Mouse (Mus musculus) heart, postnatal 0 days (tissue): Measurements from ENCODE around the gene Fgfr2. TPM values are rescaled to one million over a fixed set of nuclear protein-coding genes. Genes with fewer than 3 reads are reported as not detected.
"Not testable (repeated sequence)": the region's sequence is repeated elsewhere in the genome, so short reads cannot be mapped to it uniquely, and the experiment has no call there.

Experiments used
- ATAC-seq: fragments of 200-750 bp; cut with Nextera tagmentation; 2 replicates; pipeline ENCODE4 v1.8.0; 2017; ENCODE audit warnings: low read depth, moderate number of reproducible peaks, moderate library complexity; ENCODE audit not compliant: insufficient read depth
- DNase-seq: peaks from one replicate; pipeline ENCODE4 v3.0.0-alpha.2; 2016; ENCODE audit warnings: low spot score
- H3K27ac ChIP-seq: fragments of 300-500 bp; sonication (generic); 2 replicates; pipeline ENCODE4 v1.5.1; 2014; ENCODE audit warnings: low read depth, mild to moderate bottlenecking
- H3K27me3 ChIP-seq: fragments of 300-500 bp; sonication (generic); 2 replicates; pipeline ENCODE4 v1.6.1; 2014; ENCODE audit warnings: low read length, mixed read lengths; ENCODE audit not compliant: control insufficient read depth, insufficient read depth
- H3K36me3 ChIP-seq: fragments of 300-500 bp; sonication (generic); replicated peaks from 2 replicates; pipeline ENCODE4 v1.6.1; 2014; ENCODE audit warnings: low read length, mixed read lengths; ENCODE audit not compliant: control insufficient read depth, insufficient read depth
- H3K4me1 ChIP-seq: fragments of 300-500 bp; sonication (generic); 2 replicates; pipeline ENCODE4 v1.6.1; 2014; ENCODE audit warnings: antibody characterized with exemption; ENCODE audit not compliant: control insufficient read depth, insufficient read depth
- H3K4me2 ChIP-seq: fragments of 300-500 bp; sonication (generic); 2 replicates; pipeline ENCODE4 v1.6.1; 2014; ENCODE audit warnings: low read depth, mild to moderate bottlenecking, low read length, moderate library complexity
- H3K4me3 ChIP-seq: fragments of 300-500 bp; sonication (generic); 2 replicates; pipeline ENCODE4 v1.5.1; 2014; ENCODE audit warnings: low read depth, low read length
- H3K9ac ChIP-seq: fragments of 300-500 bp; sonication (generic); replicated peaks from 2 replicates; pipeline ENCODE4 v1.6.1; 2014; ENCODE audit warnings: low read depth, low read length, mixed read lengths
- H3K9me3 ChIP-seq: fragments of 300-500 bp; sonication (generic); replicated peaks from 2 replicates; pipeline ENCODE4 v1.6.1; 2016; ENCODE audit warnings: low read length; ENCODE audit not compliant: control insufficient read depth
- CTCF ChIP-seq: IDR thresholded peaks from 2 replicates; pipeline ENCODE4 v1.5.1; 2016; ENCODE audit warnings: antibody characterized with exemption, control low read depth, low read depth
- EP300 ChIP-seq: IDR thresholded peaks from 2 replicates; pipeline ENCODE4 v1.6.1; 2016; ENCODE audit warnings: antibody characterized with exemption, low read depth
- WGBS: fragments of 180-500 bp; shearing (Covaris S2); extraction: QIAGEN DNeasy Blood & Tissue Kit; methylation state at CpG from one replicate; pipeline ENCODE4 v1.1.7; 2014; 5-methylcytosine and 5-hydroxymethylcytosine counted together
- polyA plus RNA-seq: library from polyadenylated mRNA; unstranded; fragments of >200 nt; fragmentation: Nextera tagmentation; extraction: Ambion mirVana; gene quantifications from 2 replicates; pipeline ENCODE4 v1.2.1, GENCODE M21; 2015
- total RNA-seq: library from RNA; depleted of rRNA; stranded (reverse); fragments of >200 nt; gene quantifications from 2 replicates; pipeline ENCODE4 v1.2.3, GENCODE M21; 2014; ENCODE audit warnings: low replicate concordance

Gene Fgfr2
- total and polyA plus RNA-seq, 2 experiments from 2014 or later: 3.8 to 11.5 TPM

DNA sequence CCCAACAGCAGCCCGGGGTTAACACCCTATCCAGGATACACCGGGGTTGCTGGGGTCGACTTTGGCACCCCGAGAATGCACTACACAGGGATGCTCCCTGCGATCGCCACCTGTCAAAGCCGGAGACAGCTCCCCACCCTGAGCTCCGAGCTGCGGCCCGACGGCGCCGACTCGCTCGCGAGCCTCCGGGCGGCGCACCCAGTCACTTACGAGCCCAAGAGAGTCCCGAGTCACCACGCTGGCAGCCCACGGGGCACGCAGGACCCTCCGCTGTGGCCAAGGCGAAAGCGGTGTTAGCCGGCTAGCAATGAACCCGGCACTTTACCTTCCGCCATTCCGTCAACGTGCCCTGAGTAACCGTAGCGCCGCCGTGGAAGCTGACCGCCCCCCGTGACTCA lies 1713.2 kb downstream of the Fgfr2 start:
- DNase-seq (no peak), ATAC-seq (peak; percentile 50)
- Histone ChIP-seq H3K27me3 (no peaks in the 10 kb centered on the region), H3K9me3 (no peaks in the 10 kb centered on the region), H3K27ac (peak overlapping the region; percentile 88), H3K36me3 (no peaks in the 10 kb centered on the region), H3K4me1 (peaks cover 14% of the 10 kb centered on the region), H3K4me2 (peak overlapping the region; percentile 90), H3K4me3 (peak overlapping the region; percentile 96), H3K9ac (peak overlapping the region; percentile 98)
- under 1% methylated on average over 38 of the region's 38 CpGs for WGBS
- no peak for TF ChIP-seq EP300
- no peak for TF ChIP-seq CTCF

DNA sequence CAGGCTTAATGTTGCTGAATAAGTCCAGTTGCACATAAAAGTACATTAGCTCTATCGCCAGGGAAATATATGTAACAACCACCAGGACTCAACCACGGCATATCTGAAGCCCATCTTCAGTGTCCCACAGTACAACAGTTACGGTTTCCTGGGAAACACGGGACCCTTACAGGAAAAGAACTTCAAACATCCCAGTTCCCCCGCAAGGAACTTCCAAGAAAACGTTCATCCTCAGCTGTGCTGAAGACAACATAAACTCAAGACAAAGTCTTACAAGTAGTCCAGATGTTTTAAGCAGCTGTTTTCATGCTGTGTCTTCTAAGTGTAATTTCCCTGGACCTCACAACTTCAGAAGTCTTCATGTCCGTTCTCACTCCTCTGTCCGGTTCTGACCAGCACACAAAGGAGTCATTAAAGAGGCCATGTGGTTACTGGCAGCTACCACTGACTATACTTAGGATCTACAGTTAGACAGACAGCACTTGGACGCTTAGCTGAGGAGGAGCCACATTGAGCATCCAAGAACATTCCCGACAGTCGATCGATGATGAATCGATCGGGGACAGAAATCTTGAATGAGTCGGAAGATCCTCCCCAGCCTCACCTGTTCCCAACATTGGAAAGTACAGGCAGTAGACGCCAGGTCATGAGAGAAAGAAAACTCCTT lies 1713.7 kb downstream of the Fgfr2 start:
- Histone ChIP-seq H3K36me3 (no peaks in the 10 kb centered on the region), H3K4me2 (peak overlapping the region; percentile 90), H3K9me3 (no peaks in the 10 kb centered on the region), H3K27ac (peak overlapping the region; percentile 88; the same call in 1 of the 2 replicates), H3K27me3 (no peaks in the 10 kb centered on the region), H3K9ac (peak overlapping the region; percentile 98), H3K4me3 (peak overlapping the region; percentile 96), H3K4me1 (peaks cover 14% of the 10 kb centered on the region)
- TF ChIP-seq CTCF (no peak), EP300 (no peak)
- 9% methylated on average over 16 of the region's 16 CpGs for WGBS
- ATAC-seq: no peak
- DNase-seq: no peak

DNA sequence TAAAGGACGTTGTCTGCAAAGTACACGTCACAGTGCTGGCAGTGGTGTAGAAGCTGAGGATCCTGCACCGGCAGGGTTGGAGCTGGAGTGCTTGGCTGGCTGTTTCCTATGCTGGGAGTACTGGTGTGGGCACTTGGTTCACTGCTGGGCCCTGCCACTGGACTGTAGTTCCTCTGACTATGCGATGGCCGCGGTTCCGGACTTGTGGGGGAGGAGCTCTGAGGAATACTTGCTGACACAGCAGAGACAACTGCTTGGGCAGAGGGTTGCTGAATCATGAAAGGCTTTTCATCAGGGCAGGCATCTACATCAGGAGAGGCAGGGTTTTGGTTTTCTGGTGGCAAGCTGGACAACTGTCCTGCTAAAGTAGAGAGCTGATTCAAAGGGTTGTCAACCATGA lies 1731.4 kb downstream of the Fgfr2 start:
- peaks cover 37% of the 10 kb centered on the region for H3K36me3 ChIP-seq

GRCm38 (mm10) chr7:131371880-131372651 lies 1751.1 kb downstream of the Fgfr2 start:
- no peak for ATAC-seq
- Histone ChIP-seq H3K4me2 (peak overlapping the region; percentile 91), H3K36me3 (peaks cover 5% of the 10 kb centered on the region; the same call in 1 of the 2 replicates), H3K4me1 (peaks cover 9% of the 10 kb centered on the region), H3K9me3 (no peaks in the 10 kb centered on the region), H3K9ac (peak overlapping the region; percentile 88), H3K27ac (peak overlapping the region; percentile 99), H3K27me3 (no peaks in the 10 kb centered on the region), H3K4me3 (peak overlapping the region; percentile 82)
- 68% methylated on average over 9 of the region's 9 CpGs for WGBS
- TF ChIP-seq CTCF (no peak), EP300 (no peak)
- DNase-seq: no peak

More for the DNA sequence above, 1731.4 kb downstream of the Fgfr2 start:
- not testable (repeated sequence) for H3K4me2 ChIP-seq, H3K4me3 ChIP-seq, H3K27ac ChIP-seq, DNase-seq, H3K4me1 ChIP-seq, H3K9ac ChIP-seq, ATAC-seq, H3K9me3 ChIP-seq, H3K27me3 ChIP-seq
- 79% methylated on average over 6 of the region's 7 CpGs for WGBS

- Histone ChIP-seq H3K27me3 (no peaks in the 10 kb centered on the region), H3K9me3 (no peaks in the 10 kb centered on the region), H3K4me1 (peaks cover 9% of the 10 kb centered on the region), H3K27ac (peak overlapping the region; percentile 99), H3K36me3 (peaks cover 5% of the 10 kb centered on the region; the same call in 1 of the 2 replicates), H3K9ac (peak overlapping the region; percentile 88), H3K4me3 (peak overlapping the region; percentile 82), H3K4me2 (peak overlapping the region; percentile 91)
- DNase-seq (no peak), ATAC-seq (no peak)
- TF ChIP-seq CTCF (no peak), EP300 (no peak)
- 7% methylated on average over 9 of the region's 9 CpGs for WGBS
Measured at GRCm38 (mm10) chr7:131371470-131371860, 1751.7 kb downstream of the Fgfr2 start.
